8 mouse cellular contexts compared by ENCODE assay signal in the genomic region with DNA sequence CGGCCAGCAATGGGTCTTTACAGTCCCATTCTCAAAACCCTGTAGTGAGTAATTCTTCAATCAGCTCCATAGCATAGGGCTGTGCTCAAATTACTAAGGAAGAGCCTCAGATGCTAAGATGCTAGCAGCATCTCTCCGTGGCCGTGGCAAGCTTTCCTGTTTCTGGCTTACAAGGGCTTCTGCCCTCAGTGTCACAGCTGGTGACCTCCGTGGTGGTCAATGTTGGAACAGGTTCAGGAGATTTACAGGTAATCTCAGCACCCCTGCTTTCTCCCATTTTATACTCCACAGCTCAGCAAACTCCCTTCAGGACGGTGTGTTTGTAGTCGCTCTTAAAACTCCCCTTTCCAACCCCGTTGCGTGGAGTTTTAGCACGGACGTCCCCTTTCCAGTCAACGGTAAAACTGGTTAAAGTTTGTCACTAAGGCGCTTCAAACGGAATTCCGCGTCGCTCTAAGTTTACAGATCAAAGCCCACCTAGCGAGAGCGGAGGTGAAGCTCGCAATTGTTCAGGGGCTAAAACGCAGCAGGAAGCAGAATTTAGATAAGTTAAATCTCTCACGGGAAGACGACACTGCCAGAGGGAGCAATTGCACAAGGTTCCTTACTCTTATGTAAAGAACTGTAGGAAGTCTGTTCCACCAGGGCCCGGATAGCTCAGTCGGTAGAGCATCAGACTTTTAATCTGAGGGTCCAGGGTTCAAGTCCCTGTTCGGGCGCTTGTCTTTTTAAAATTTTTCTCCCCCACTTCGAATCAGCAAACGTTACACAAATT. TPM values are rescaled to one million over a fixed set of nuclear protein-coding genes. Genes with fewer than 3 reads are reported as not detected.
DNase-seq lines count a peak whose midpoint lies in the region; ATAC-seq and TF ChIP-seq lines count a peak whose summit lies in the region.

No protein-coding gene starts in this region.

- WGBS in heart, adult 2 months: 3% methylated on average over 28 of the region's 28 CpGs
- WGBS in limb, embryonic 13.5 days: 1% methylated on average over 28 of the region's 28 CpGs
- under 1% methylated on average over 28 of the region's 28 CpGs for WGBS in midbrain, embryonic 14.5 days

- no peaks in the 10 kb centered on the region for H3K79me2 ChIP-seq in heart, adult 2 months (replicated peaks; ENCODE audit: control insufficient read depth, insufficient read depth, low read length)

- no peaks in the 10 kb centered on the region; the same call in 1 of the 2 replicates for H3K4me1 ChIP-seq in heart, adult 2 months (ENCODE audit: control insufficient read depth, insufficient read depth, low read length)
- H3K4me1 ChIP-seq in limb, embryonic 13.5 days: peaks cover 9% of the 10 kb centered on the region
- H3K4me1 ChIP-seq in midbrain, embryonic 14.5 days (ENCODE audit: control insufficient read depth, insufficient read depth, low read length): no peaks in the 10 kb centered on the region

- H3K27me3 ChIP-seq in heart, adult 2 months (ENCODE audit: control insufficient read depth, insufficient read depth, low read length): no peaks in the 10 kb centered on the region
- no peaks in the 10 kb centered on the region for H3K27me3 ChIP-seq in limb, embryonic 13.5 days
- H3K27me3 ChIP-seq in midbrain, embryonic 14.5 days (ENCODE audit: control insufficient read depth, insufficient read depth, low read length): no peaks in the 10 kb centered on the region

- H3K4me3 ChIP-seq in heart, adult 2 months: peak overlapping the region; percentile 77
- peak overlapping the region; percentile 57 for H3K4me3 ChIP-seq in limb, embryonic 13.5 days
- peak overlapping the region; percentile 41 for H3K4me3 ChIP-seq in midbrain, embryonic 14.5 days (replicated peaks; ENCODE audit: low read depth, low read length)

- no peak for TF ChIP-seq EP300 in heart, adult 2 months (IDR thresholded peaks at IDR 0.05; ENCODE audit: insufficient read depth, low read depth, low read length)

- peak overlapping the region; percentile 82 for H3K27ac ChIP-seq in heart, adult 2 months
- H3K27ac ChIP-seq in limb, embryonic 13.5 days: peak overlapping the region; percentile 52; the same call in 1 of the 2 replicates
- H3K27ac ChIP-seq in midbrain, embryonic 14.5 days (replicated peaks; ENCODE audit: low read depth, low read length): peak overlapping the region; percentile 57

- no peak for TF ChIP-seq CTCF in heart, adult 2 months (IDR thresholded peaks at IDR 0.05)

- DNase-seq in 3134 (ENCODE audit: extremely low read depth, insufficient read length, low spot score): peak; percentile 71
- DNase-seq in adrenal gland, adult 2 months: peak; percentile 85
- peak; percentile 80 for DNase-seq in embryo, embryonic 11.5 days (ENCODE audit: low read depth, low spot score)
- peak; percentile 73 for DNase-seq in heart, adult 2 months
- DNase-seq in kidney, adult 9 months: peak; percentile 65
- peak; percentile 91 for DNase-seq in midbrain, embryonic 14.5 days
- DNase-seq in spleen, postnatal 4 days (ENCODE audit: low spot score in 2 of 2): peak; percentile 63 to 74

- H3K9me3 ChIP-seq in limb, embryonic 13.5 days: no peaks in the 10 kb centered on the region
- no peaks in the 10 kb centered on the region for H3K9me3 ChIP-seq in midbrain, embryonic 14.5 days (ENCODE audit: control insufficient read depth, low read length)

- peak; percentile 86 for ATAC-seq in limb, embryonic 13.5 days (ENCODE audit: low FRiP score, low read depth)
- ATAC-seq in midbrain, embryonic 14.5 days (ENCODE audit: low FRiP score, low TSS enrichment): peak; percentile 81

- intact Hi-C loops in heart, adult 2 months (cut with DNase I): no loop called here

- no peak for TF ChIP-seq POLR2A in heart, adult 2 months (IDR thresholded peaks at IDR 0.05; ENCODE audit: insufficient read depth, low read depth, low read length)

- H3K9ac ChIP-seq in heart, adult 2 months (ENCODE audit: low read depth, low read length): peak overlapping the region; percentile 77
- peak overlapping the region; percentile 62 for H3K9ac ChIP-seq in limb, embryonic 13.5 days
- peak overlapping the region; percentile 39; the same call in 1 of the 2 replicates for H3K9ac ChIP-seq in midbrain, embryonic 14.5 days (replicated peaks; ENCODE audit: low read length)

- H3K36me3 ChIP-seq in heart, adult 2 months (ENCODE audit: control insufficient read depth, insufficient read depth, low read length): no peaks in the 10 kb centered on the region
- H3K36me3 ChIP-seq in limb, embryonic 13.5 days: no peaks in the 10 kb centered on the region
- no peaks in the 10 kb centered on the region for H3K36me3 ChIP-seq in midbrain, embryonic 14.5 days (ENCODE audit: control insufficient read depth, insufficient read depth, low read length)

- peak overlapping the region; percentile 65 for H3K4me2 ChIP-seq in limb, embryonic 13.5 days (replicated peaks)
- H3K4me2 ChIP-seq in midbrain, embryonic 14.5 days (ENCODE audit: low read length): peak overlapping the region; percentile 61

RNA-seq across cellular contexts. Expression of a gene that starts 3.1 kb away (rescaled TPM):
- total RNA-seq in adrenal gland, adult 2 months (2021): 10 to 100 TPM; 44.1 to 70.4 TPM
- 15.0 and 15.3 TPM in 2 replicates for polyA plus RNA-seq in adrenal gland, adult 2 months (2012; rRNA removed)
- 10 to 100 TPM; 23.7 to 25.9 TPM for total RNA-seq in heart, adult 2 months (2021)
- polyA plus RNA-seq in heart, adult 2 months (2012; rRNA removed): 22.9 and 43.2 TPM in 2 replicates
- 40.2 and 45.9 TPM in 2 replicates for polyA plus RNA-seq in limb, embryonic 13.5 days (2015; fragmentation: Nextera tagmentation; extraction: Ambion mirVana)
- 52.5 and 53.5 TPM in 2 replicates for polyA plus RNA-seq in midbrain, embryonic 14.5 days (2014; fragmentation: Nextera tagmentation; extraction: Ambion mirVana)

RNA-seq across cellular contexts. Expression of a gene that starts 12.0 kb away (rescaled TPM):
- total RNA-seq in adrenal gland, adult 2 months (2021): 1 to 10 TPM; 4.6 to 6.5 TPM
- 6.5 and 7.2 TPM in 2 replicates for polyA plus RNA-seq in adrenal gland, adult 2 months (2012; rRNA removed)
- total RNA-seq in heart, adult 2 months (2021): 10 to 100 TPM; 14.6 to 19.4 TPM
- polyA plus RNA-seq in heart, adult 2 months (2012; rRNA removed): 19.9 and 22.0 TPM in 2 replicates
- 6.8 and 7.1 TPM in 2 replicates for polyA plus RNA-seq in limb, embryonic 13.5 days (2015; fragmentation: Nextera tagmentation; extraction: Ambion mirVana)
- 14.3 and 17.0 TPM in 2 replicates for polyA plus RNA-seq in midbrain, embryonic 14.5 days (2014; fragmentation: Nextera tagmentation; extraction: Ambion mirVana)

Comparison
In these comparisons a context has a peak if more than half of its experiments do, and no peak if none do; other contexts are left out.
1. Peak in every context shown above with its lines: DNase-seq, ATAC-seq, H3K4me3 ChIP-seq and H3K27ac ChIP-seq.